Mouse (Mus musculus) erythroid progenitor cell, adult 5-6 weeks (primary cell): ENCODE data around the gene Olfm1. TPM values are rescaled to one million over a fixed set of nuclear protein-coding genes. Genes with fewer than 3 reads are reported as not detected.

Experiments
- ATAC-seq: replicated peaks from 2 replicates; pipeline ENCODE4 v1.8.0; 2016; ENCODE audit warnings: moderate number of reproducible peaks, mild to moderate bottlenecking, moderate TSS enrichment, inconsistent platforms; ENCODE audit not compliant: poor library complexity, low FRiP score, severe bottlenecking
- total RNA-seq, 2 experiments: library from RNA; stranded (forward) in 1 of 2; stranded (reverse) in 1 of 2; fragments of 150-400 nt in 1 of 2; fragments of 186-747, 209-891 nt in 1 of 2; gene quantifications; 2 replicates each; pipeline versions ENCODE4 v1.2.3 to v1.2.4; 2015 to 2017; ENCODE audit warnings: low replicate concordance in 2 of 2

Olfm1 gene
- total RNA-seq, 2 experiments from 2014 or later, result 7.1 TPM; not detected in 1

- no peak for ATAC-seq
Observed at GRCm38 (mm10) chr2:28201441-28201841, 8.6 kb downstream of the Olfm1 start.

GRCm38 (mm10) chr2:28204167-28204566 is 11.4 kb downstream of the Olfm1 start:
- peak; percentile 45; the same call in 1 of the 2 replicates for ATAC-seq

- no peak for ATAC-seq
Observed at GRCm38 (mm10) chr2:28204677-28205466, 12.1 kb downstream of the Olfm1 start.

- no peak for ATAC-seq
Observed at GRCm38 (mm10) chr2:28205467-28205805, 12.6 kb downstream of the Olfm1 start.

- no peak for ATAC-seq
Observed at GRCm38 (mm10) chr2:28205870-28206421, 13.2 kb downstream of the Olfm1 start.

GRCm38 (mm10) chr2:28206472-28206871 is 13.7 kb downstream of the Olfm1 start:
- no peak for ATAC-seq

- no peak for ATAC-seq
Observed at GRCm38 (mm10) chr2:28207200-28207750, 14.5 kb downstream of the Olfm1 start.

- no peak for ATAC-seq
Observed at GRCm38 (mm10) chr2:28208130-28208745, 15.4 kb downstream of the Olfm1 start.

GRCm38 (mm10) chr2:28209211-28209610 is 16.4 kb downstream of the Olfm1 start:
- ATAC-seq, result no peak

- no peak for ATAC-seq
Observed at GRCm38 (mm10) chr2:28209653-28210052, 16.9 kb downstream of the Olfm1 start.

GRCm38 (mm10) chr2:28210273-28210672 is 17.5 kb downstream of the Olfm1 start:
- ATAC-seq, result no peak

GRCm38 (mm10) chr2:28211531-28212281 is 18.9 kb downstream of the Olfm1 start:
- no peak for ATAC-seq

- ATAC-seq, result no peak
Observed at GRCm38 (mm10) chr2:28212911-28213310, 20.1 kb downstream of the Olfm1 start.

- no peak for ATAC-seq
Observed at GRCm38 (mm10) chr2:28216211-28216775, 23.5 kb downstream of the Olfm1 start.

- no peak for ATAC-seq
Observed at GRCm38 (mm10) chr2:28217783-28218182, 25.0 kb downstream of the Olfm1 start.

- no peak for ATAC-seq
Observed at GRCm38 (mm10) chr2:28218651-28219356, 26.0 kb downstream of the Olfm1 start.

GRCm38 (mm10) chr2:28219625-28220024 is 26.8 kb downstream of the Olfm1 start:
- no peak for ATAC-seq

- ATAC-seq, result no peak
Observed at GRCm38 (mm10) chr2:28221803-28222202, 29.0 kb downstream of the Olfm1 start.

- no peak for ATAC-seq
Observed at GRCm38 (mm10) chr2:28224819-28225218, 32.0 kb downstream of the Olfm1 start.
